Mouse (Mus musculus): ENCODE results near the gene Fezf1.

Fezf1 gene

GRCm38 (mm10) chr6:23246790-23247511 is 1.2 kb downstream of the Fezf1 start:
- DNase-seq, result no peak

- no peak for DNase-seq
These were observed 1.9 kb downstream of the Fezf1 start for GRCm38 (mm10) chr6:23246061-23246789.

- no peak for DNase-seq
These were observed 2.6 kb downstream of the Fezf1 start for GRCm38 (mm10) chr6:23245545-23246011.

GRCm38 (mm10) chr6:23245121-23245520 is 3.0 kb downstream of the Fezf1 start:
- DNase-seq, result no peak

- DNase-seq, result no peak
These were observed 4.1 kb downstream of the Fezf1 start for GRCm38 (mm10) chr6:23243821-23244760.

GRCm38 (mm10) chr6:23211499-23211898 is 36.7 kb downstream of the Fezf1 start:
- no peak for DNase-seq

GRCm38 (mm10) chr6:23207791-23208190 is 40.4 kb downstream of the Fezf1 start:
- no peak for DNase-seq

GRCm38 (mm10) chr6:23202630-23203029 is 45.5 kb downstream of the Fezf1 start:
- DNase-seq, result no peak
